Mouse (Mus musculus) heart, embryonic 15.5 days (tissue): ENCODE measurements around the gene Tmem38a. TPM values are rescaled to one million over a fixed set of nuclear protein-coding genes. Genes with fewer than 3 reads are reported as not detected.
A peak's percentile ranks its signal among the peaks of the same experiment; 100 is the strongest.

Experiments used
- ATAC-seq: fragments of 200-750 bp; cut with Nextera tagmentation; replicated peaks from 2 replicates; pipeline ENCODE4 v1.8.0; 2017; ENCODE audit warnings: low read depth, moderate TSS enrichment; ENCODE audit not compliant: insufficient number of reproducible peaks, insufficient read depth, low FRiP score
- H3K27ac ChIP-seq: fragments of 300-500 bp; sonication (generic); 2 replicates; pipeline ENCODE4 v1.5.1; 2015; ENCODE audit warnings: mild to moderate bottlenecking, inconsistent platforms
- H3K27me3 ChIP-seq: fragments of 300-500 bp; sonication (generic); 2 replicates; pipeline ENCODE4 v1.6.1; 2015; ENCODE audit warnings: inconsistent platforms
- H3K36me3 ChIP-seq: fragments of 300-500 bp; sonication (generic); 2 replicates; pipeline ENCODE4 v1.6.1; 2015; ENCODE audit warnings: mild to moderate bottlenecking, inconsistent platforms
- H3K4me1 ChIP-seq: fragments of 300-500 bp; sonication (generic); replicated peaks from 2 replicates; pipeline ENCODE4 v1.6.1; 2015; ENCODE audit warnings: inconsistent platforms
- H3K4me2 ChIP-seq: fragments of 300-500 bp; sonication (generic); 2 replicates; pipeline ENCODE4 v1.6.1; 2015; ENCODE audit warnings: inconsistent platforms, mild to moderate bottlenecking, moderate library complexity
- H3K4me3 ChIP-seq: fragments of 300-500 bp; sonication (generic); 2 replicates; pipeline ENCODE4 v1.5.1; 2015; ENCODE audit warnings: mild to moderate bottlenecking, inconsistent platforms
- H3K9ac ChIP-seq: fragments of 300-500 bp; sonication (generic); 2 replicates; pipeline ENCODE4 v1.6.1; 2015; ENCODE audit warnings: mild to moderate bottlenecking, inconsistent platforms
- H3K9me3 ChIP-seq: fragments of 300-500 bp; sonication (generic); replicated peaks from 2 replicates; pipeline ENCODE4 v1.6.1; 2016; ENCODE audit warnings: inconsistent platforms
- WGBS: fragments of 180-500 bp; shearing (Covaris S2); methylation state at CpG from one replicate; pipeline ENCODE4 v1.1.7; 2015; ENCODE audit warnings: mixed read lengths; 5-methylcytosine and 5-hydroxymethylcytosine counted together
- microRNA-seq: library from miRNA; unstranded; fragments of <30 nt; microRNA quantifications from one replicate; pipeline ENCODE4, GENCODE M21; 2016
- polyA plus RNA-seq: library from polyadenylated mRNA; unstranded; fragments of >200 nt; fragmentation: Nextera tagmentation; extraction: Ambion mirVana; gene quantifications from 2 replicates; pipeline ENCODE4 v1.2.1, GENCODE M21; 2015

The Tmem38a gene
- polyA plus RNA-seq, 1 experiment from 2014 or later = 87.4 TPM

- no peak for ATAC-seq
- Histone ChIP-seq H3K4me2 (no peak overlapping the region), H3K9me3 (no peaks in the 10 kb centered on the region), H3K27me3 (no peaks in the 10 kb centered on the region), H3K27ac (peak overlapping the region; percentile 46; the same call in 1 of the 2 replicates), H3K36me3 (peaks cover 5% of the 10 kb centered on the region; the same call in 1 of the 2 replicates), H3K4me3 (no peak overlapping the region), H3K9ac (no peak overlapping the region), H3K4me1 (peaks cover 31% of the 10 kb centered on the region)
- 87% methylated on average over 10 of the region's 10 CpGs for WGBS
Observed at GRCm38 (mm10) chr8:72588865-72589264, 17.0 kb downstream of the Tmem38a start.

- no peak overlapping the region for H3K9ac ChIP-seq
- no peaks in the 10 kb centered on the region for H3K27me3 ChIP-seq
- no peaks in the 10 kb centered on the region for H3K9me3 ChIP-seq
- H3K4me2 ChIP-seq = no peak overlapping the region
- peaks cover 28% of the 10 kb centered on the region for H3K4me1 ChIP-seq
- whole genome bisulfite sequencing = 59% methylated on average over 7 of the region's 7 CpGs
- H3K4me3 ChIP-seq = no peak overlapping the region
- ATAC-seq = no peak
- H3K27ac ChIP-seq = peak overlapping the region; percentile 46; the same call in 1 of the 2 replicates
- H3K36me3 ChIP-seq = peaks cover 5% of the 10 kb centered on the region; the same call in 1 of the 2 replicates
Observed at GRCm38 (mm10) chr8:72589286-72589685, 17.4 kb downstream of the Tmem38a start.

- H3K9ac ChIP-seq = no peak overlapping the region
- H3K36me3 ChIP-seq = peaks cover 5% of the 10 kb centered on the region; the same call in 1 of the 2 replicates
- no peaks in the 10 kb centered on the region for H3K27me3 ChIP-seq
- ATAC-seq = no peak
- WGBS = 65% methylated on average over 2 of the region's 2 CpGs
- H3K9me3 ChIP-seq = no peaks in the 10 kb centered on the region
- no peak overlapping the region for H3K27ac ChIP-seq
- peaks cover 23% of the 10 kb centered on the region for H3K4me1 ChIP-seq
- no peak overlapping the region for H3K4me2 ChIP-seq
- H3K4me3 ChIP-seq = no peak overlapping the region
Observed at GRCm38 (mm10) chr8:72590198-72590597, 18.3 kb downstream of the Tmem38a start.

Small RNA genes within 50 kb of the gene (microRNA-seq; reads per million reads assigned to microRNA genes)
- not detected for gene Gm28019

Other genes starting within 250 kb of the Tmem38a start
- 30.5 and 42.0 TPM in 2 replicates for gene Eps15l1, start 150.6 kb upstream of the Tmem38a start, polyA plus RNA-seq
- 1.1 and 1.2 TPM in 2 replicates for gene Calr3, start 128.2 kb upstream of the Tmem38a start, polyA plus RNA-seq
- 8.6 and 11.0 TPM in 2 replicates for gene 1700030K09Rik, start 128.2 kb upstream of the Tmem38a start, polyA plus RNA-seq
- 36.1 and 44.9 TPM in 2 replicates for gene Cherp, start 96.8 kb upstream of the Tmem38a start, polyA plus RNA-seq
- gene Slc35e1, start 79.4 kb upstream of the Tmem38a start, polyA plus RNA-seq = 12.7 and 18.6 TPM in 2 replicates
- gene Med26, start 23.8 kb upstream of the Tmem38a start, polyA plus RNA-seq = 8.8 and 11.5 TPM in 2 replicates
- gene Smim7, start 967 bp upstream of the Tmem38a start, polyA plus RNA-seq = 94.2 and 102 TPM in 2 replicates
- 0.23 and 0.38 TPM in 2 replicates for gene Nwd1, start 74.7 kb downstream of the Tmem38a start, polyA plus RNA-seq
- gene Sin3b, start 151.2 kb downstream of the Tmem38a start, polyA plus RNA-seq = 139 and 161 TPM in 2 replicates
- gene F2rl3, start 189.8 kb downstream of the Tmem38a start, polyA plus RNA-seq = 1.0 and 1.3 TPM in 2 replicates